Mouse (Mus musculus) spleen, adult 2 months (tissue): ENCODE data around the gene Gm8271. TPM values are rescaled to one million over a fixed set of nuclear protein-coding genes. Genes with fewer than 3 reads are reported as not detected.
"Not testable (repeated sequence)": the region's sequence is repeated elsewhere in the genome, so short reads cannot be mapped to it uniquely, and the experiment has no call there.

Source experiments
- DNase-seq, 2 experiments: peaks; one replicate each; pipeline versions ENCODE4 v3.0.0 to v3.0.0-alpha.2; 2012 to 2021; ENCODE audit warnings: low spot score in 2 of 2, low read depth in 1 of 2
- H3K27ac ChIP-seq: fragments of 200-500 bp; 2 replicates; pipeline ENCODE4 v1.5.1; 2012; ENCODE audit warnings: low read length, inconsistent platforms; ENCODE audit not compliant: insufficient read depth
- H3K27me3 ChIP-seq: fragments of 200-500 bp; 2 replicates; pipeline ENCODE4 v1.6.1; 2012; ENCODE audit warnings: mild to moderate bottlenecking, moderate library complexity, low read length, inconsistent platforms; ENCODE audit not compliant: control insufficient read depth, insufficient read depth
- H3K36me3 ChIP-seq: fragments of 200-500 bp; 2 replicates; pipeline ENCODE4 v1.6.1; 2012; ENCODE audit warnings: mild to moderate bottlenecking, low read length, inconsistent platforms; ENCODE audit not compliant: control insufficient read depth, insufficient read depth
- H3K4me1 ChIP-seq: fragments of 200-500 bp; 2 replicates; pipeline ENCODE4 v1.6.1; 2011; ENCODE audit warnings: inconsistent platforms; ENCODE audit not compliant: control insufficient read depth, insufficient read depth, insufficient read length
- H3K4me3 ChIP-seq: fragments of 200-500 bp; 2 replicates; pipeline ENCODE4 v1.5.1; 2011; ENCODE audit warnings: mild to moderate bottlenecking, inconsistent platforms; ENCODE audit not compliant: insufficient read depth, insufficient read length; ENCODE audit errors: extremely low read depth
- WGBS: fragments of 180-500 bp; shearing (Covaris S2); methylation state at CpG from one replicate; pipeline ENCODE4 v1.1.7; 2018; 5-methylcytosine and 5-hydroxymethylcytosine counted together
- polyA plus RNA-seq: library from polyadenylated mRNA; depleted of rRNA; stranded (reverse); fragments of >200 nt; gene quantifications from 2 replicates; pipeline ENCODE4 v1.2.3, GENCODE M21; 2012; rRNA removed

Gene Gm8271
- polyA plus RNA-seq: not detected in 2 replicates

- H3K27ac ChIP-seq, H3K27me3 ChIP-seq, H3K4me3 ChIP-seq, H3K36me3 ChIP-seq, DNase-seq, H3K4me1 ChIP-seq: not testable (repeated sequence)
- WGBS: no CpG with 5 or more reads among the region's 3 CpGs
Measured at GRCm38 (mm10) chr14:5185493-5185892, at the start of gene Gm8271. Gm8271 (plus strand) TSS chr14:5185793.

- H3K4me3 ChIP-seq, H3K27me3 ChIP-seq, H3K27ac ChIP-seq, H3K4me1 ChIP-seq, DNase-seq, H3K36me3 ChIP-seq: not testable (repeated sequence)
- WGBS: no CpG with 5 or more reads among the region's 1 CpGs
Measured at GRCm38 (mm10) chr14:5164235-5164634, 21.4 kb upstream of the Gm8271 start, which contains the start of gene Gm3317. Gm3317 (plus strand) TSS chr14:5164535.

Other genes starting within 250 kb of the Gm8271 start
- not detected in 2 replicates for gene Gm8297, start 201.9 kb upstream of the Gm8271 start, polyA plus RNA-seq
- gene Gm3298, start 169.9 kb upstream of the Gm8271 start, polyA plus RNA-seq: not detected in 2 replicates
- not detected in 2 replicates for gene 4930555G01Rik, start 135.2 kb upstream of the Gm8271 start, polyA plus RNA-seq
- not detected in 2 replicates for gene Gm8281, start 114.8 kb upstream of the Gm8271 start, polyA plus RNA-seq
- not detected in 2 replicates for gene Gm8279, start 54.3 kb upstream of the Gm8271 start, polyA plus RNA-seq
- gene Gm3317, start 21.3 kb upstream of the Gm8271 start, polyA plus RNA-seq: not detected in 2 replicates
- gene Gm3526, start 74.8 kb downstream of the Gm8271 start, polyA plus RNA-seq: not detected in 2 replicates
- not detected in 2 replicates for gene Gm3542, start 149.1 kb downstream of the Gm8271 start, polyA plus RNA-seq
- gene Gm3500, start 203.3 kb downstream of the Gm8271 start, polyA plus RNA-seq: not detected in 2 replicates